8 mouse cellular contexts compared by ENCODE assay signal in the genomic region with DNA sequence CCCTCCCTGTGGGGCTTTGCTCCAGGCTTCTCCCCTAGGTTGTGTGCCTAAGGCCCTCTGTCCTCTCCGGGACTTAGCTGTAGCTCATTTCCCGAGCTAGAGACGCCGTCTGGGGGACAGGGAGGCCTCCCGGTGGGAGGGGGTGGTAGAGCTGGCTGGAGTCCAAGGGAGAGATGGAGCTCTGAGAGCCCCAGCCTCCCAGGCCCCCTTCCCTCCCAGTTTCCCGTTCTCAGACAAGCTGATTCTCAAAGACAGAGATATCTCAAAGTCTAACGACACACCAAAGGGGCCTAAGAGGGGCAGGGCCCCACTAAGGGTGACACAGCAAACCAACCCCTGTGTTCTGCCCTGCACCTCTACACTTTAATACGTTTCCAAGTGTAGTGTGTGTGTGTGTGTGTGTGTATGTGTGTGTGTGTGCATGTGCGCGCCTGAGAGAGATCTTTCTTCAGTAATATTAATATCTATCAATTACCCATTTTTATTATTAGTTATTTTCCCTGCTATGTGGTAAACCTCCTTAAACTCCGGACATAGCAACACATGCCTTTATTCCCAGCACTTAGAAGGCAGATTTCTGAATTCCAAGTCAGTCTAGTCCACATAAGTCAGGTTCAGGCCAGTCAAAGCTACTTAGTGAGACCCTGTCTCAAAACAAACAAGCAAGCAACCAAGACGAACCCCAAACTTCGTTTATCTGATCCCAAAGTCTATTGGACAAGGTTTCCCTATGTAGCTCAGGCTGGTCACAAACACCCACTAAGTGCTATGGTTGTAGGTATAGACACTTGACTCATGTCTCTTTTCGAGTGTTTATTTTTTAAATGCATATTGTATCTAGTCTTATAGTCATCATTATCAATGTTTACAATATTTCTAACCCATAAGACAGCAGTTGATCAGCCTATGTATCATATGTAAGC. TPM values are rescaled to one million over a fixed set of nuclear protein-coding genes. Genes with fewer than 3 reads are reported as not detected.
DNase-seq lines count a peak whose midpoint lies in the region; ATAC-seq and TF ChIP-seq lines count a peak whose summit lies in the region.

No protein-coding gene starts in this region.

- no peak; the same call in 1 of the 2 replicates for ATAC-seq in forebrain, embryonic 12.5 days (ENCODE audit: low FRiP score)
- ATAC-seq in hindbrain, postnatal 0 days = peak; percentile 11
- peak; percentile 64 for ATAC-seq in liver, embryonic 15.5 days (ENCODE audit: insufficient read depth)
- ATAC-seq in neural tube, embryonic 14.5 days (ENCODE audit: low read depth) = peak; percentile 14; the same call in 1 of the 2 replicates

- TF ChIP-seq CTCF in hindbrain, postnatal 0 days (IDR thresholded peaks at IDR 0.05; ENCODE audit: low read depth) = no peak

- H3K27ac ChIP-seq in forebrain, embryonic 12.5 days = peak overlapping the region; percentile 81
- peak overlapping the region; percentile 82 for H3K27ac ChIP-seq in hindbrain, postnatal 0 days
- H3K27ac ChIP-seq in liver, embryonic 15.5 days (replicated peaks) = peak overlapping the region; percentile 98
- peak overlapping the region; percentile 60 for H3K27ac ChIP-seq in neural tube, embryonic 14.5 days (ENCODE audit: low read depth, low read length)

- H3K9ac ChIP-seq in forebrain, embryonic 12.5 days = peak overlapping the region; percentile 54
- H3K9ac ChIP-seq in hindbrain, postnatal 0 days (replicated peaks; ENCODE audit: low read length) = peak overlapping the region; percentile 56
- peak overlapping the region; percentile 81 for H3K9ac ChIP-seq in liver, embryonic 15.5 days
- H3K9ac ChIP-seq in neural tube, embryonic 14.5 days (replicated peaks; ENCODE audit: low read depth, low read length) = peak overlapping the region; percentile 59

- peak overlapping the region; percentile 84 for H3K4me2 ChIP-seq in forebrain, embryonic 12.5 days
- H3K4me2 ChIP-seq in hindbrain, postnatal 0 days (ENCODE audit: low read depth, low read length) = peak overlapping the region; percentile 68
- H3K4me2 ChIP-seq in liver, embryonic 15.5 days = peak overlapping the region; percentile 92
- peak overlapping the region; percentile 79 for H3K4me2 ChIP-seq in neural tube, embryonic 14.5 days (ENCODE audit: low read depth, low read length)

- H3K4me3 ChIP-seq in forebrain, embryonic 12.5 days (replicated peaks) = peak overlapping the region; percentile 49
- peak overlapping the region; percentile 40 for H3K4me3 ChIP-seq in hindbrain, postnatal 0 days (ENCODE audit: low read length)
- H3K4me3 ChIP-seq in liver, embryonic 15.5 days (replicated peaks) = peak overlapping the region; percentile 68
- H3K4me3 ChIP-seq in neural tube, embryonic 14.5 days (ENCODE audit: low read depth, low read length) = peak overlapping the region; percentile 42

- H3K9me3 ChIP-seq in forebrain, embryonic 12.5 days = no peaks in the 10 kb centered on the region
- no peaks in the 10 kb centered on the region for H3K9me3 ChIP-seq in hindbrain, postnatal 0 days (ENCODE audit: low read length)
- no peaks in the 10 kb centered on the region for H3K9me3 ChIP-seq in liver, embryonic 15.5 days (replicated peaks)
- no peaks in the 10 kb centered on the region for H3K9me3 ChIP-seq in neural tube, embryonic 14.5 days (ENCODE audit: control insufficient read depth, low read length)

- peak; percentile 36 for DNase-seq in gastrocnemius, postnatal 25 days
- DNase-seq in gastrocnemius, postnatal 10 days = no peak
- DNase-seq in MEL-GATA-1-ER (ENCODE audit: extremely low read depth, low read depth) = peak; percentile 85
- peak; percentile 64 for DNase-seq in hindbrain, postnatal 0 days (ENCODE audit: low spot score)
- DNase-seq in ovary, postnatal 36 days (ENCODE audit: low spot score) = no peak

- WGBS in forebrain, embryonic 12.5 days = 36% methylated on average over 14 of the region's 14 CpGs
- 32% methylated on average over 14 of the region's 14 CpGs for WGBS in hindbrain, postnatal 0 days
- WGBS in liver, embryonic 15.5 days (ENCODE audit: insufficient replicate concordance) = 8% methylated on average over 14 of the region's 14 CpGs
- WGBS in neural tube, embryonic 14.5 days = 38% methylated on average over 14 of the region's 14 CpGs

- H3K4me1 ChIP-seq in forebrain, embryonic 12.5 days = peaks cover 60% of the 10 kb centered on the region
- H3K4me1 ChIP-seq in hindbrain, postnatal 0 days (ENCODE audit: insufficient read depth, low read length) = peaks cover 16% of the 10 kb centered on the region
- peaks cover 91% of the 10 kb centered on the region for H3K4me1 ChIP-seq in liver, embryonic 15.5 days (replicated peaks)
- H3K4me1 ChIP-seq in neural tube, embryonic 14.5 days (ENCODE audit: control insufficient read depth, insufficient read depth, low read length) = peaks cover 24% of the 10 kb centered on the region; the same call in 1 of the 2 replicates

- peaks cover 7% of the 10 kb centered on the region; the same call in 1 of the 2 replicates for H3K27me3 ChIP-seq in forebrain, embryonic 12.5 days
- no peaks in the 10 kb centered on the region for H3K27me3 ChIP-seq in hindbrain, postnatal 0 days (ENCODE audit: insufficient read depth, low read length)
- H3K27me3 ChIP-seq in liver, embryonic 15.5 days = peaks cover under 1% of the 10 kb centered on the region; the same call in 1 of the 2 replicates
- H3K27me3 ChIP-seq in neural tube, embryonic 14.5 days (ENCODE audit: control insufficient read depth, insufficient read depth, low read length) = no peaks in the 10 kb centered on the region

- peaks cover 6% of the 10 kb centered on the region; the same call in 1 of the 2 replicates for H3K36me3 ChIP-seq in forebrain, embryonic 12.5 days (replicated peaks)
- no peaks in the 10 kb centered on the region for H3K36me3 ChIP-seq in hindbrain, postnatal 0 days (ENCODE audit: insufficient read depth, low read length)
- H3K36me3 ChIP-seq in liver, embryonic 15.5 days (replicated peaks) = peaks cover 29% of the 10 kb centered on the region
- H3K36me3 ChIP-seq in neural tube, embryonic 14.5 days (ENCODE audit: control insufficient read depth, insufficient read depth, low read length) = no peaks in the 10 kb centered on the region

RNA-seq across cellular contexts. Expression of a gene that starts 5.4 kb away (rescaled TPM):
- total RNA-seq in gastrocnemius, postnatal 25 days (2021) = 1 to 10 TPM in 1 of 2 experiments, under 1 TPM in 1; 0.97 to 1.3 TPM
- total RNA-seq in gastrocnemius, postnatal 10 days (2021) = 1 to 10 TPM; 1.9 to 3.1 TPM
- 8.7 and 9.9 TPM in 2 replicates for polyA plus RNA-seq in forebrain, embryonic 12.5 days (2016; fragmentation: Nextera tagmentation; extraction: Ambion mirVana)
- total RNA-seq in hindbrain, postnatal 0 days (2014; rRNA removed) = 5.7 and 22.1 TPM in 2 replicates
- polyA plus RNA-seq in hindbrain, postnatal 0 days (2015; fragmentation: Nextera tagmentation; extraction: Ambion mirVana) = 2.5 and 3.4 TPM in 2 replicates
- polyA plus RNA-seq in liver, embryonic 15.5 days (2015; fragmentation: Nextera tagmentation; extraction: Ambion mirVana) = 31.4 and 37.5 TPM in 2 replicates
- polyA plus RNA-seq in neural tube, embryonic 14.5 days (2014; fragmentation: Nextera tagmentation; extraction: Ambion mirVana) = 2.7 and 4.4 TPM in 2 replicates

RNA-seq across cellular contexts. Expression of a gene that starts 17.0 kb away (rescaled TPM):
- total RNA-seq in gastrocnemius, postnatal 25 days (2021) = under 1 TPM; 0.08 to 0.10 TPM
- total RNA-seq in gastrocnemius, postnatal 10 days (2021) = under 1 TPM; 0.05 to 0.14 TPM
- polyA plus RNA-seq in forebrain, embryonic 12.5 days (2016; fragmentation: Nextera tagmentation; extraction: Ambion mirVana) = 0.26 and 0.27 TPM in 2 replicates
- total RNA-seq in hindbrain, postnatal 0 days (2014; rRNA removed) = 3.4 and 4.4 TPM in 2 replicates
- polyA plus RNA-seq in hindbrain, postnatal 0 days (2015; fragmentation: Nextera tagmentation; extraction: Ambion mirVana) = 5.8 and 6.6 TPM in 2 replicates
- 0.13 and 0.24 TPM in 2 replicates for polyA plus RNA-seq in liver, embryonic 15.5 days (2015; fragmentation: Nextera tagmentation; extraction: Ambion mirVana)
- 3.7 and 4.0 TPM in 2 replicates for polyA plus RNA-seq in neural tube, embryonic 14.5 days (2014; fragmentation: Nextera tagmentation; extraction: Ambion mirVana)

RNA-seq across cellular contexts. Expression of a gene that starts 29.1 kb away (rescaled TPM):
- total RNA-seq in gastrocnemius, postnatal 25 days (2021) = 10 to 100 TPM; 59.8 to 68.1 TPM
- total RNA-seq in gastrocnemius, postnatal 10 days (2021) = 10 to 100 TPM; 54.1 to 69.8 TPM
- polyA plus RNA-seq in forebrain, embryonic 12.5 days (2016; fragmentation: Nextera tagmentation; extraction: Ambion mirVana) = 107 and 112 TPM in 2 replicates
- 68.9 and 86.0 TPM in 2 replicates for total RNA-seq in hindbrain, postnatal 0 days (2014; rRNA removed)
- polyA plus RNA-seq in hindbrain, postnatal 0 days (2015; fragmentation: Nextera tagmentation; extraction: Ambion mirVana) = 140 and 143 TPM in 2 replicates
- polyA plus RNA-seq in liver, embryonic 15.5 days (2015; fragmentation: Nextera tagmentation; extraction: Ambion mirVana) = 43.2 and 45.3 TPM in 2 replicates
- polyA plus RNA-seq in neural tube, embryonic 14.5 days (2014; fragmentation: Nextera tagmentation; extraction: Ambion mirVana) = 121 TPM in 2 replicates

Comparison
In these comparisons a context has a peak if more than half of its experiments do, and no peak if none do; other contexts are left out.
1. DNase-seq: peak in gastrocnemius, postnatal 25 days (single experiment), MEL-GATA-1-ER (single experiment) and hindbrain, postnatal 0 days (single experiment); none in gastrocnemius, postnatal 10 days (single experiment) and ovary, postnatal 36 days (single experiment).
2. Peak in every context shown above with its lines, with median percentiles within 50 percentile points of each other: H3K27ac ChIP-seq, H3K4me2 ChIP-seq, H3K4me3 ChIP-seq and H3K9ac ChIP-seq.